Mouse (Mus musculus): Measurements from ENCODE around the gene Ltbp1.

Gene Ltbp1

DNA sequence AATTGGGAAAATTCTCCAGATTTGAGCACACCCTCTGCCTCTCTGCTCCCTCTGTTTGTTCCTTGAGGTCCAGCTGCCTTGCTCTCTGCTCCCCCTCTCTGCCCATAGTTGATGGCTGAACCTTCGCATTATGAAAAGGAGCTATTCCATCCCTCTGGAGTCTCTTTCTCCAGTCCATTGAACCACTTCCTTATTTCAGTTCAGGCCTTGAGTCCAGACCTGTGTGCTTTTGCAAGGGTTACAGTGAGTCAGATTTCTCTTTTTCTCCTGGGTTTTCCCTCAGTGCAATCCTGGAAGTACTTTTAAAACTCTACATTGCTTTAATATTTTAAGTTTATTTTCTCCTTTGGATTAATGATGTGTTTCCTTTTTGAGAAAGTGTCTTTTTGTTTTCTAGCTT is 236.7 kb downstream of the Ltbp1 start:
- no peak for DNase-seq (ENCODE audit: low read depth)

DNA sequence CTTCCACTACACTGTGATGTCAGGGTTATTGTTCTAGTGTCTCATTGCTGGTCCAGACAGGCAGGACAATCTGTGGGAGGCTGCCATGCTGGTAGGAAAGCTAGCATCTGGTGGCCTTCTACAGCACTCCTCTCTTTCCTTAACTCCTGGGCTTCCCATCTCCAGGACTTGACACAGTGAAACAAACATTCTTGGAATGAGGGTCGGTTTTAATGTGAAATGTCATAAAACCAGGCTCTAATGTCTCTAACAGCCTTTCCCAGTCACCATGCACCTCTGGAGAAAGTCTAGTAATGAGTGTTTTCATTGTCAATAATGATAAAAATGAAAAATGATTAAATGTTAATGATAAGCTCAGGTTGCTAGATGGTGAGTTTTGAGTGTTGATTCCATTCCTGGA is 237.9 kb downstream of the Ltbp1 start:
- no peak for DNase-seq (ENCODE audit: low read depth)

DNA sequence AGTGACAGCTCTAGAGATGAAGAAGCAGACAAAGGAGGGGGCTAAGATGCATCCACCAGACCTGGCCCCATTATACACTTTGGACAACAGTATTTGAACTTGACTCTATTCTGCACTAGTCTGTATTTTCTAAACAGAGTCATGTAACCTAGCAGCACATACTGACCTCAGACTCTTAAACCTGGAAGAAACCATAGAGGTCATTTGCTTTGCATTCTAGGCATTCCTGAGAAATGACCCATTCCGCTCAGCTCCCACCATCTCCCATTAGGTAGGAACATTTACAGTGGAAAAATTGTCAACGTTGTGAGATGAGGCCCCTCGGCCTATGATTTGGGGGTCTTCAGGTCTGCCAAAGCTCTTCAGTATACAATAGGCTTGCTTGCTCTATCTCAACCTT is 238.8 kb downstream of the Ltbp1 start:
- no peak for DNase-seq (ENCODE audit: low read depth)

DNA sequence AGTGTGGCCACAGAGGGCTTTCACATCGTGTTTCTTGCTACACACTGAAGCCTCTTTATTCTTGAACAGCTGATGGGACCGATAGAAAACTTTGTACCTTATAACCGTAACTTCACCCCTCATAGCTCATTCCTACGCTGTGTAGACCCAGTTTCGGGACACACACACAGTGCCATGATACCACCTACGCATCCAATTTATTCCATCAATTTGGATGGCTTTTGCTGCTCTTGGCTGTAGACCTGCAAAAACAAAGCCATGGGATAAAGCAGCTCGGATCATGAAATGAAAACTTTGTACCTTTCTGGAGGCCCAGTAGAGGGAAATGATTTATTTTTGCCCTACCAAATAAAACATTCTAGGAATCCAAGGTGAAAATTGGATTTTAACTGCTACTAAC is 239.7 kb downstream of the Ltbp1 start:
- DNase-seq (ENCODE audit: low read depth), result no peak

DNA sequence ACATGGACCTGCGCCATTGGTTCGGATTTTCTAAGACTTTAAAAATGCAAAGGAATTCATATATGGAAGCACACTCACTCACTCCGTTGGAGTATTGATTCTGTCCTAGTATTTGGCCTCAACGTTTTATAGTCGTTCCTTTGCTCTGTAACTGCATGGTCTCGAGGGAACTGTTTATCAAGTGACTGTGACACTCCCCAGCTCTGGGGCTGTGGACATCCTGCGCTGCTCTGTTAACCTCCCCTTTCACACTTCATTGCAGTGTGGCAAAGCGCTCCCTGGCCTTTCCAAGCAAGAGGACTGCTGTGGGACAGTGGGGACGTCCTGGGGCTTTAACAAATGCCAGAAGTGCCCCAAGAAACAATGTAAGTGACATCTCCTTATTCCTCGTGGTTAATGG is 243.3 kb downstream of the Ltbp1 start:
- no peak for DNase-seq (ENCODE audit: low read depth)

DNA sequence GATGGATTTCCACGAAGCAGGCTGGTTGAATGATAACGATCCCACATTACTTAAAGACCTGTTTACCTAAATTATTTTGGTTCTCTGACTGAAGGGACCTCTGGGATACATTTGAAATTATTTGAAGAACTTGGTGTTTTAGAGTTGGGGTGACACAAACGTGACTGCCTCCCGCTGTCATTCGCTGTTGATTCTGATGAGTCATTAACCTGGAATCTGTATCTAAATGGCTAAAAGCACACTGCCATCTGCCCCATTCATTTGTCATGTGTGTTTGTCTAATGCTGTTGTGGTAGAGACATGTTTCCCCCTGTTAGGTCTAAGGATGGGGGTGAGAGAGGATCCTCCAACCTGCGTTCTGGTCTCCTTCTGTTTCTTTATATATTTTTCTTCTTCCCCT is 245.2 kb downstream of the Ltbp1 start:
- no peak for DNase-seq (ENCODE audit: low read depth)

DNA sequence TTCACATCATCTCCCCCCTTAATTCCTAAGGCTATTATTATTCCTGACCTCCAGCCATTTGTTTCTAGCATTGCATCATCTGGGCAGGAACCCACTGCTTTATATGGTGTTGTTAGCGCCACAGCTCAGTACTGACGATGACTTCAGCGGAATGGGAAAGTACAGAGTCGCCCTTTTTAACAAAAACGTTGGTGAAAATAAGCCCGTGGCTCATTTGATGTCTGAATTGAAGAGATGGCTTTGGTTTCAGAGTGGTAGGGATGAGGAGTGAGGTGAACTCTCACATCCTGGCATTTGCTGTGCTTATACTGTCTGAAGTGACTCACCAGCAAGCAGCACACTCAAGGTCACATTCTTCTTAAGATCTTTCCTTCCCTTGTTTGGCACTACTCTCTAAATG is 245.7 kb downstream of the Ltbp1 start:
- DNase-seq (ENCODE audit: low read depth), result no peak

DNA sequence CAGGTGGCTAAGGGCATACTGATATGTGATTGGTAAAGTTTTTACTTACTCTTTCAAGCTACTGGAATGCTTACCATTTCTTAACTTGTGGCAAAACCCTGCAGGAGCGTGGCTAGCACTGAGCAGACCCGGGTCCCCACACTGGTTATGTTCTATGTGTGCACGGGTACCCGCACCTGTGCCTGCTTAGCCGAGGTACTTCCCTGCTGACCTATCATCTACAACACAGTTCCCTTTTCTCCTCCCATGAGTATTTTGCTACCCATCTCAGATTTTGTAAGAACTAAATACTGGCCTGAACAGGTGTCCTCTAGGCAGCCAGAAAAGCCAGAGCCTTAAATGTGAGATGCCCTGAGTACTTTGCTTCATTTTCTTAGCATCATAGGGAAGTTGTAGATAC is 247.2 kb downstream of the Ltbp1 start:
- DNase-seq (ENCODE audit: low read depth), result no peak

DNA sequence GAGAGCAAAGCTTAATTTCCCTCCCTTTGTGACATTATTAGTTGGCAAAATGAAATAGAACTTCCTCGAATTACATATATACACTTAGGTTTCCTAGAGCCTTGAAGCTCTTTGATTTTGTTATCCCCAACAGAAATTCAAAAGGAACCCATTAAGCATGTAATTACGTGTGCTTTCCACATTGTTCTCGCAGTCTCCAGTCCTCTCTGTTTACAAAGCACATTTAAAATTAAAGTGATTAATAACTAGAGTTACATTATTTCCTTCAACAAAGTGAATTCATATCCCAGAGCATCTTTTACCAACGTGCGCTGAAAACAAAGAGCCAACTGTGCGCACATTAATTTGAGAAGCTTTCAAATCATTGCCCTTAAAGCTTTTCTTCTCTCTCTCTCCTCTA is 249.5 kb downstream of the Ltbp1 start:
- DNase-seq (ENCODE audit: low read depth), result no peak

DNA sequence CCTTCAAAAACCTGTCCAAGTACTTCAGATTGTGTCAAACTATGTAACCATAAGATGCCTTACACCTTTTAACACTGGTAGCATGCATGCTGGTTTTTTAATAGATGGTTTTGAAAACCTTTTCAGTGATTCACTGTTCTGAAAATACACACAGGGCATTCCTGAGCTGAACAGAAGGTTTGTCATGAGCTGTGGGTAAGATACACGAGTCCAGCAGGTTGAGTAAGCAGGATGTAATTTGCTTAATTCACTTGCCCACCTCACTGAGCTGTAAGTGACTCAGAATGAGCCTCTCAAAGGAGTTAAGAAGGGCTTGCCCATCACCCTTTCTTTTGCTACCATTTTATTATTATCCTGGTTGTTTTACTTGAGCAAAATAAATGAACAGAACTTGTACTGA is 250.6 kb downstream of the Ltbp1 start:
- DNase-seq (ENCODE audit: low read depth), result no peak

DNA sequence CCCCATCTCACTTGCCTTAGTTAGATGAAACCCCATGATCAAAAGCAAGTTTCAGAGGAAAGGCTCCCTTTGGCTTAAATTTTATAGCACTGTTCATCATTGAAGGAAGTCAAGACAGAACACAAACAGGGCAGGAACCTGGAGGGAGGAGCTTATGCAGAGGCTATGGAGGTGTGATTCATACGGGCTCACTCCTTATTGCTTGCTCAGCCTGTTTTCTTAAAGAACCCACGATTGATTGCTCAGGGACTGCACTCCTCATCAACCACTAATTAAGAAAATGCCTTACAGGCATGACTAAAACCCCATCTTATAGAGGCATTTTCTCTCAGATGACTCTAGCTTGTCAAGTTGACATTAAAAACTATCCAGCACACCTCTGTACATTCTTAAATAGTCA is 253.1 kb downstream of the Ltbp1 start:
- DNase-seq (ENCODE audit: low read depth), result no peak

DNA sequence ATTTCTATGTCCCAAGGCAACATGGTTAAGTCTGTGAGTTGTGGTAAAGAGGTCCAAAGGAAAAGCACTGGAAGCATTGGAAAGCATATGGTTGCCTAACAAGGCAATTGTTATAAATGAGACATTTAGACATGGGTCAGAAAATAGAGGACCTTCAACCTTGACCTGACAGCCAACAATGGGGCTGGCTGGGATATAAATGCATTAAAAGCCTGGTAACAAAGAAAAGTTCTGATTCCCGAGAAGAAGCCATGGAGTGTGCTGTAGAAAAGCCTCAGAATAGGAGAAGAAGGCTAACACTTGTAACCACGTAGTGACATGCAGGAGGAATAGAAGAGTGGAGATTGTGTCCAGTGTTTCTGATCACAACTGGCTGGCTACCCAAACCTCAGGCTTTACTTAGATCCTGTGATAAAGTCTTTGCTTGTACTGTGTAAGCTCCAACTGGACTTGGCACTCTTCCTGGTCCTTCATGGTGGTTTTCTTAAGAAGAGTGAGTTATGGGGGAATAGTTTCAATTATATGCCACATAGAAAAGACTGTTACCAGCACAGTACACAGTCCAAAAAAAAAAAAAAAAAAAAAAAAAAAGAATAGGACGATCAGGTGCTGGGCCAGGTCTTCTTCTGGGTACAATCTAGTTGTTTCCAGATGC is 258.1 kb downstream of the Ltbp1 start:
- DNase-seq (ENCODE audit: low read depth), result no peak

DNA sequence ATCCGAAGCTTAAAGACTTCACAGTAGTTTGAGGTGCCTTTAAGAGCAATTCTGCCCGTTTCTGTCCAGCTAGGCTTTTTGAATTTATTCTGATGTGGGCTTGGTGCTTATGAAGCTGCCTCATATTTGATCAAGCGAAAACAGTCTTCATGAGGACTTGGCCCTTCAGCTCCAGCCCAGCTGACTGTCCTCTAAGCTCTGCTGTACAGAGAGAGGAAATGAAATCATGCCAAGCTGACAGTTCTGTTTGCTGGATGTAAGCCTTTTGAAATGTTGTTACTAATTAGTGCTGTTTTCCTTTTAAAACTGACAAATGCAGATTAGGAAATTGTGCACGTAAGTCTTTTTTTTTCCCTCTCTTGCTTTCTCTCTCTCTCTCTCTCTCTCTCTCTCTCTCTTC is 263.1 kb downstream of the Ltbp1 start:
- no peak for DNase-seq (ENCODE audit: low read depth)

DNA sequence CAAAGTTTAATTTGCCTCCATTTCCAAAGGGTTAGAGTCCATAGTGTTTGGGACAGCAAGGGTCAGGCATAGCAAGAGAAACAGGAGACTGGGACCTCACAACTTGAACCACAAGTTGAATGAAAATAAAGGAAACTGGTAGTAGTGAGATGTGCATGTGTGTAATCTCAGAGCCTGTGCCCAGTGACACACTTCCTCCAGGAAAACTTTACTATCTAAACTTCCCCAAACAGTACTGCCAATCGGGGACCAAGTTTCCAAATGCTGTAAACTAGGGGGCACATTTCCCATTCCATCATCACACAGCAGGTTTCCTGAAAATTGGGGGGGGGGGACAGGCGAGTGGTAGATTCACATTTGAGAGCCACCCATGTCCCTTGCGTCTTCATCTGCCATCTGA is 267.1 kb downstream of the Ltbp1 start:
- no peak for DNase-seq (ENCODE audit: low read depth)

DNA sequence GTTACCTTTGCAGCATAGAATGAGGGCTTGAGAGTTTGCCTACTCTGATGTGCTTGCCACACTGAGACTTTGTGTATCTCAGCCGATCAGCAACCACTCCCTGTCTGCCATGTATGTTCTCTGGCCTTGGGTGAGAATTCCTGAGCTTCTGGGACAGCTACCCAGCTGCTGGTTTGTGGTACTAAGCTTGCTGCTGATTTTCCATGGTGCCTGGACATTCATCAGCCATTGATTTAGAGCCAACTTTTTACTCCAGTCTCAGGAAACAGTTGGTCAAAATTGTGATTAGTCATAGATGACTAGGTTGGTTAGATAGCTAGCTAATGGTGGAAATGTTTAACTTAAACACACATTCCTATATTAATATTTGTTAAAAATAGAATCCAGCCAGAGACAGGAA is 267.9 kb downstream of the Ltbp1 start:
- no peak for DNase-seq (ENCODE audit: low read depth)

DNA sequence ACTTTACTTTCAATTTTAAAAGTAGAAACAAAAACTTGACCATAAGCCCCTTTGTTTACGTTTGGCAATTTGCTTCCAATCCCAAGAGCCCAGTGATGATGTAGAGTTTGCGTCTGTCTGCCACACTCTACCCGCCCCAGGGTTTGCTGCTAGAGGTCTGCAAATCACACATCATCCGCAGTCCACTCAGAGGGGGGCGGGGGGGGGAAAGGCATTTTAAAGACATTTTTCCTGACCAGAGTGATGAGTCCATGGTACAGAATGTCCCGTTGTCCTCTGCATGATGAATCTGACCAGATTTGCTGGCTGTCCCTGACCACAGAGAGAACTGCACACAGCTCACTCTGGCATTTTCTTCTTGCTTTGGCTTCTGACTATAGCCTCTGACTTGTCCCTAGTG is 269.9 kb downstream of the Ltbp1 start:
- DNase-seq (ENCODE audit: low read depth), result no peak

DNA sequence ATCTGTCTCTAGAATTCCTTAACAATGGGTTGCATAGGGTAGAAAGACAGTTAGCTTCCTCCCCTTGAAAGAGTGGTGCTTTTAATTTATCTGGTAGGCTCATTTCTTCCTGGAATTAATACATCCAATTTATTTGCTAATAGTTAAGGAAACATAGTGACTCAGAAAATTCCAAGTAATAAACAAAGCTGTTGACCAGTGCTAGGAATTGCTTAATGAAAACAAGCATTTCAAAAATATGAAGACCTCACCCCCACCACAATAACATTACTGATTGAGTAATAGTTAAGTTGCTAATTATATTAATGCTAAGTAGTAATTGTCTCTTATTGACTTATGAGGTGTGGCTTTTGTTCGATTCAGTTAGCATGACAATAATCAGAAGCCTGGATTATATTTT is 272.7 kb downstream of the Ltbp1 start:
- DNase-seq (ENCODE audit: low read depth), result no peak

DNA sequence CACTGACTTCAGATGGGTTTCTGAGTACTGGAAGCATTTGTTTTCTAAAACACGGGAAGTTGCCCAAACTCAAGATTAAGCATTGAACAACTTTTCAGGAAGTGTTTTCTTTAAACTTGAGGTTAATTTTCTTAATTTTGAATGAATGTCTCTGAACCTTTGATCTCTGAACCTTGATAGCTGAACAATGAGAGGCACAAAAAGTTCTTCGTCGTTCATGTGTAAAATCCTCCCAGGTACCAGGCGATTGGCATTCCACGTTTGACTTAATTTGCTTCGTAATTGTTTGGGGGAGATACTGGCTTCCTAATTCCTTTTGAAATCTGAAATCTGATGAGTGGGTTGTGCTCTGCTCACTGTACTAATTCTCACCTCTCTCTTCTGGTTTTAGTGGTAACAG is 273.2 kb downstream of the Ltbp1 start:
- DNase-seq (ENCODE audit: low read depth), result no peak

DNA sequence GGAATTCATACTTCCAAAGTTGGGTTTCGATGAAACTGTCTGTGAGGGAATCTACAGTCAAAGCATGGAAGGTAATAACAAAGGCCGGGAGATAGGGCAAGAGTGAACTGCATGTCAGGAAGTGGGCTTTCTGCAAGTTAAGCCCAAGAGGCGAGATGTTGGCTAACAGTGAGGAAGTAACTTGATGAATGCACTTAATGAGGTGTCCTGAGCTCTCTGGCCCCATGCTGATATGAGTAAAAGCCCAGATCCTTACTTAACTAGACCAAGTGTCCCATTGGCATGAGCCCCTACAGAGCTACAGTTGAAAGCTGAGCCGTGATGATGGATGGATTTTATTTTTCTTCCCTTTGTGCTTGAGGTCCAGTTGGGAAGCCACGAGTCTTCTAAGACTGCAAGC is 276.0 kb downstream of the Ltbp1 start:
- no peak for DNase-seq (ENCODE audit: low read depth)

DNA sequence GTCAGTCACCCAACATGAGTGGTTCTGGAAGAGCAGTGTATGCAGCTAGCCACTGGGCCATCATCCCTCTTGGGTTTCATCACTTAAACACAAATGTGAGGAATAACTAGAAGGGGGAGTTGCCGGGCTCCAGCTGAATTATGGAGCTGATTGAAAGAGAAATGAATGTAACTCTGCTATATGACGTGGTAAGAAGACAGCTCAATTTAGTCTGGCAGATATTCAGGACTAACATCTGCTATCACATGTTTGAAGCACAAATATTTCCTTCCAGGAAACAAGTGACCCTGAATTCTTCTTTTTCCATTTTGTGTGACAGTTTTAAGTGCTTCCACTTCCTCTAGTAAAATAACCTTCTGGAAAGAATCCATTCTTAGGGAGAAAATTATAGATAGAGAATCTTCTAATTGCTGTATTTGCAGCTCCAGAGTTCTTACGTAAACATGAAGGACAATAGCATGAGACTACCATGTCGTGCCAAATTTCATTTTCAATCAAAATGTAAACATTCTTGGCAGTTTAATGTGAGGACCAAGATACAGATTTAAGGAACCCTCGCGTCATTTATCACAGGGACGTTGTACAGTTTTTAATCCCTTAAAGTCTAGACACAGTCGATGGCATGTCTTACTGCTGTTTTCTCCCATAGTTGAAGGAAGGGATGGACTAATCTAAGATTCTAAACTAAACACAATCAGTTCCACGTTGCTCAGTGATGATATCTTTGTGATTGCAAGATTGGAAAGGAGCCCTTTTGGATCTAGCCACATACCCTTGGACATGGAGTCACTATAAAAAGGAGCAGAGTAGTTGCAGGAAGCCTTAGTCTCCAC is 279.7 kb downstream of the Ltbp1 start:
- no peak for DNase-seq (ENCODE audit: low read depth)

DNA sequence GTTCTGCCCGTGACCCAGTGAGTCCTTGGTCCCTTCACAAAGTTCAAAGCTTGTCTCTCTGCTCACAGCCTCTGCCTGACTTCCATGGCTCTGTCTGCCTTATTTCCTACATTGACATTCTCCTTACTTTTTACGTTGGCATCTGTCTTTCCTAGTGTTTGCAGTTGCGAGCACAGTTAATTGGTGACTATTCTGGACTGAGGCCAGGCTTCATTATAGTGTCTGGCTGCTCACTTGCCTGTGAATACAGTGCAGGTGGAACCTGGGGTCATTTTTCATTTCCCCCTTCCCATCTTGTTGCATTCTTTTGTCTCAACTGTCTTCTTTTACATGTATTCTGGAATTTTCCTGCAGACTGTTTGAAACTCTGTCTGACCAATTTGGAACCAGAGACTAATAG is 287.6 kb downstream of the Ltbp1 start:
- no peak for DNase-seq (ENCODE audit: low read depth)

DNA sequence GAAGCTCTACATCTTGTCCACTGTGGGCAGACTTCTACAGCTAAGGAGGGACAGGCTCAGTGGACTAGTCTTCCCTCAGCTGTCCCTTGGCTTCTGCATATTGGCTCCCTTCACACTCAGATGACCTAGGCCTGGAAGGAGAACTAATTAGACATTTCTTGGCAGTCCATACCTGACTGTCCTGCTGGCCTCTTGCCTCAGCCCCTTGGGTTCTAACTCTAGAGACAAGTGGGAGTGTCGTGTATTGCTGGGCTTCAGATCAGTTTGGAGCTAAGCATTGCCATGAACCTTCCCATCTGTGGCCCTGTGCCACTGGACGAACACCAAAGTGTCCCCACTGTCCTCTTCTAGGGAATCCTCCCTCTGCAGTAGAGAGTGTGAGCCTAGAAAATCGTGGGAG is 288.4 kb downstream of the Ltbp1 start:
- DNase-seq (ENCODE audit: low read depth), result no peak

DNA sequence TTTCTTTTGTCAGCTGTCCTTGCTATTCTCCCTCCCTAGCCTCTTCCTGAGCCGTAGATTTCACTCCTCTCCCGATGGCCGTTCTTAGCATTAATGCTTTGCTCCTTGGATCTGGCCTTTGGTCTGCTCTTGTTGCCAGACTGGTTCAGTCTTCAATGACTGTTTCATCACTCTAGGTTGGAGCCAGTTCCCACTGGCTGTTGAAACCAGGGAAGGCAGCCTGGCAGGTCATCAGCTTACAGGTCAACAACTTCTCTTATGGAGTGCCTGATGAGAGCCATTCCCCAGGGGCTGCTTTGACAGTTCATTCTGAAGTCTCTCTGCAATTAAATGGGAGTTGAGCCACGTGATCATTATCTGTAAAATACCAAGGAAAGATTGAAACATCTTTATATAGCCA is 295.5 kb downstream of the Ltbp1 start:
- no peak for DNase-seq (ENCODE audit: low read depth)

DNA sequence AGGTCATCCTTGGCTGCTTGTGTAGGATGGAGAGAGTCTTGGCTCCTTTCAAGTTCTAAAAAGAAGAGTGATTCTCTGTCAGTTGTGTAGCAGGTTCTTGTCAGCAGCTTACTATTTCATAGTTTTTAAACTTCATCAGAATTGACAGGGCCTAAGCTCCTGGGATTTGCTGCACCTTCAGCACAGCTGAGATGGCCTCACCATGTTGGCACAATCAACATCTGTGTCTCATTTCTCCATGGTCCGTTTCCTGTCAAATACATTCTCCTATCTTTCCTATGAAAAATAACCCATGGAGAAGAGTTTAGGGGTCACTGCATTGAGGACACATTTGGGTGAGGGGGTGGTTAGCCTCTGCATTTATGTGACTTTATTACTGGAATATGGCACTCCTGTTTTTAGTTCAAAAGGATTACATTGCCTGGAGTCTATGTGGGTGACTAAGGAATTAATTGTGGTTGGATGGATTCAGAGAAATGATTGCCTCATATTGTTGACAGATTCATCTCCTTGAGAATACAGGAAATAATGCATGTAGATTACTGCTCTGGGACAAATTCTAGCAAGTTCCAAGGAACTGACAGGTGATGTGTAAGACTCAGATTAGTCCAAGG is 299.5 kb downstream of the Ltbp1 start:
- DNase-seq (ENCODE audit: low read depth), result no peak
